ENCODE assay signal across 13 mouse cellular contexts in the genomic region with DNA sequence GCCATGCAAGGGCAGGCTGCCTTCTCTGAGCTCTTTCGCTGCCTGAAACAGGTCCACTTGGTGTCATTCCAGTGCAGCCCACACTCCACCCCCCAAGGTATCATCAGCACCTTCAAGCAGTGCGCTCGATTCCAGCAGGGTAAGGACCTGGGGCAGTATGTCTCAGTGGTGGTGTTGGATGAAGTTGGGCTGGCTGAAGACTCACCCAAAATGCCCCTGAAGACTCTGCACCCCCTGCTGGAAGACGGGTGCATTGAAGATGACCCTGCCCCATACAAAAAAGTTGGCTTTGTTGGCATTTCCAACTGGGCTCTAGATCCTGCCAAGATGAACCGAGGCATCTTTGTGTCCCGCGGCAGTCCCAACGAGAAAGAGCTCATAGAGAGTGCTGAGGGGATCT. TPM values are rescaled to one million over a fixed set of nuclear protein-coding genes. Genes with fewer than 3 reads are reported as not detected.
DNase-seq lines count a peak whose midpoint lies in the region; ATAC-seq and TF ChIP-seq lines count a peak whose summit lies in the region.
"Had no signal": no experiment of that assay in that cellular context is flagged by ENCODE, and none has a peak within 500 bp of the region (broad histone marks: within the 10 kb centered on the region; RNA-seq: fewer than 3 reads in every experiment).

No protein-coding gene starts in this region.

- H3K4me2 ChIP-seq in kidney, postnatal 0 days (ENCODE audit: low read length) = no peak overlapping the region
- no peak overlapping the region for H3K4me2 ChIP-seq in forebrain, embryonic 13.5 days
- H3K4me2 ChIP-seq: liver, embryonic 13.5 days; midbrain, embryonic 12.5 days; neural tube, embryonic 13.5 days had no signal

- peak; percentile 32; the same call in 1 of the 2 replicates for TF ChIP-seq CTCF in kidney, postnatal 0 days (IDR thresholded peaks at IDR 0.05; ENCODE audit: low read depth)

- 93% methylated on average over 8 of the region's 8 CpGs for WGBS in kidney, postnatal 0 days
- 89% methylated on average over 8 of the region's 8 CpGs for WGBS in forebrain, embryonic 13.5 days

- H3K9me3 ChIP-seq in kidney, postnatal 0 days (replicated peaks; ENCODE audit: low read length) = no peaks in the 10 kb centered on the region
- no peaks in the 10 kb centered on the region for H3K9me3 ChIP-seq in forebrain, embryonic 13.5 days (replicated peaks)
- H3K9me3 ChIP-seq: liver, embryonic 13.5 days; midbrain, embryonic 12.5 days; neural tube, embryonic 13.5 days had no signal

- H3K9ac ChIP-seq in kidney, postnatal 0 days (ENCODE audit: low read depth, low read length) = no peak overlapping the region
- H3K9ac ChIP-seq in forebrain, embryonic 13.5 days = no peak overlapping the region
- H3K9ac ChIP-seq: liver, embryonic 13.5 days; midbrain, embryonic 12.5 days; neural tube, embryonic 13.5 days had no signal

- peaks cover 65% of the 10 kb centered on the region for H3K36me3 ChIP-seq in kidney, postnatal 0 days (ENCODE audit: insufficient read depth, low read length)
- no peaks in the 10 kb centered on the region for H3K36me3 ChIP-seq in forebrain, embryonic 13.5 days (ENCODE audit: poor library complexity, severe bottlenecking)
- H3K36me3 ChIP-seq: midbrain, embryonic 12.5 days; neural tube, embryonic 13.5 days had no signal

- ATAC-seq in kidney, postnatal 0 days (replicated peaks; ENCODE audit: low FRiP score, low read depth) = no peak
- ATAC-seq in megakaryocyte progenitor cell, adult 5-6 weeks (replicated peaks; ENCODE audit: poor library complexity) = peak; percentile 52; the same call in 1 of the 2 replicates
- ATAC-seq in forebrain, embryonic 13.5 days = no peak
- ATAC-seq: Patski had no signal

- H3K4me3 ChIP-seq in kidney, postnatal 0 days (replicated peaks; ENCODE audit: low read depth, low read length) = no peak overlapping the region
- H3K4me3 ChIP-seq in forebrain, embryonic 13.5 days = no peak overlapping the region
- H3K4me3 ChIP-seq: left cerebral cortex, adult 2 months; liver, embryonic 13.5 days; midbrain, embryonic 12.5 days; neural tube, embryonic 13.5 days had no signal

- no peak overlapping the region for H3K27ac ChIP-seq in kidney, postnatal 0 days
- no peak overlapping the region for H3K27ac ChIP-seq in forebrain, embryonic 13.5 days
- H3K27ac ChIP-seq: left cerebral cortex, adult 2 months; liver, embryonic 13.5 days; midbrain, embryonic 12.5 days; neural tube, embryonic 13.5 days had no signal

- no peaks in the 10 kb centered on the region for H3K27me3 ChIP-seq in kidney, postnatal 0 days (ENCODE audit: insufficient read depth, low read length)
- no peaks in the 10 kb centered on the region for H3K27me3 ChIP-seq in forebrain, embryonic 13.5 days
- H3K27me3 ChIP-seq: liver, embryonic 13.5 days; midbrain, embryonic 12.5 days; neural tube, embryonic 13.5 days; Patski had no signal

- H3K4me1 ChIP-seq in kidney, postnatal 0 days (replicated peaks; ENCODE audit: insufficient read depth, low read length) = no peaks in the 10 kb centered on the region
- H3K4me1 ChIP-seq in forebrain, embryonic 13.5 days = no peaks in the 10 kb centered on the region
- H3K4me1 ChIP-seq: liver, embryonic 13.5 days; midbrain, embryonic 12.5 days; neural tube, embryonic 13.5 days had no signal

- no peak for DNase-seq in kidney, postnatal 0 days (ENCODE audit: low spot score)
- no peak for DNase-seq in kidney, adult 8-10 months
- DNase-seq in 3T3-L1 (ENCODE audit: low read depth, low spot score) (peak; percentile 11), A20 (ENCODE audit: low read depth, low spot score) (peak; percentile 13)
- no peak for DNase-seq in right cerebral cortex, postnatal 36 days (ENCODE audit: low spot score in 2 of 2)
- DNase-seq: liver, embryonic 13.5 days; right cerebral cortex, postnatal 14 days had no signal

RNA-seq across cellular contexts. Expression of gene Endov, which starts 48.9 kb away (rescaled TPM):
- polyA plus RNA-seq in kidney, postnatal 0 days (2015; fragmentation: Nextera tagmentation; extraction: Ambion mirVana) = 16.2 and 16.3 TPM in 2 replicates
- total RNA-seq in megakaryocyte progenitor cell, adult 5-6 weeks (2015) = 3.1 and 6.4 TPM in 2 replicates
- 6.7 and 8.7 TPM in 2 replicates for total RNA-seq in megakaryocyte progenitor cell, adult 5-6 weeks (2017)
- polyA plus RNA-seq in forebrain, embryonic 13.5 days (2015; fragmentation: Nextera tagmentation; extraction: Ambion mirVana) = 18.7 TPM in 2 replicates

RNA-seq across cellular contexts. Expression of gene Rnf213, which starts 49.3 kb away (rescaled TPM):
- 8.8 and 10.0 TPM in 2 replicates for polyA plus RNA-seq in kidney, postnatal 0 days (2015; fragmentation: Nextera tagmentation; extraction: Ambion mirVana)
- 62.9 and 69.5 TPM in 2 replicates for total RNA-seq in megakaryocyte progenitor cell, adult 5-6 weeks (2015)
- 36.4 and 45.5 TPM in 2 replicates for total RNA-seq in megakaryocyte progenitor cell, adult 5-6 weeks (2017)
- polyA plus RNA-seq in forebrain, embryonic 13.5 days (2015; fragmentation: Nextera tagmentation; extraction: Ambion mirVana) = 0.83 and 1.2 TPM in 2 replicates

Comparison
In these comparisons a context has a peak if more than half of its experiments do, and no peak if none do; other contexts are left out.
1. DNase-seq: peak in 3T3-L1 (single experiment) and A20 (single experiment); none in kidney, postnatal 0 days (single experiment), kidney, adult 8-10 months (0 of 2) and right cerebral cortex, postnatal 36 days (0 of 2).